Mouse (Mus musculus) cerebellum, adult 2 months (tissue): ENCODE data around the gene Abi3. TPM values are rescaled to one million over a fixed set of nuclear protein-coding genes. Genes with fewer than 3 reads are reported as not detected.

Experiments used
- DNase-seq, 2 experiments: peaks; one replicate each; pipeline ENCODE4 v3.0.0; 2021
- H3K27ac ChIP-seq: fragments of 200-500 bp; 2 replicates; pipeline ENCODE4 v1.5.1; 2012; ENCODE audit warnings: low read length, control low read depth, inconsistent platforms; ENCODE audit not compliant: insufficient read depth
- H3K27me3 ChIP-seq: fragments of 200-500 bp; 2 replicates; pipeline ENCODE4 v1.6.1; 2012; ENCODE audit warnings: inconsistent platforms, mild to moderate bottlenecking, low read length, moderate library complexity; ENCODE audit not compliant: control insufficient read depth, insufficient read depth
- H3K4me1 ChIP-seq: fragments of 200-500 bp; 2 replicates; pipeline ENCODE4 v1.6.1; 2011; ENCODE audit warnings: low read length; ENCODE audit not compliant: control insufficient read depth, insufficient read depth
- H3K4me3 ChIP-seq: fragments of 200-500 bp; replicated peaks from 2 replicates; pipeline ENCODE3; 2011; ENCODE audit warnings: mild to moderate bottlenecking, low read depth, low read length, control low read depth; ENCODE audit not compliant: insufficient read depth
- CTCF ChIP-seq: fragments of 200-500 bp; IDR thresholded peaks from 2 replicates; pipeline ENCODE4 v1.5.1; 2011; ENCODE audit warnings: low read depth, mild to moderate bottlenecking, control low read depth, low read length, moderate library complexity, borderline replicate concordance; ENCODE audit not compliant: insufficient read depth
- POLR2A ChIP-seq: fragments of 200-500 bp; IDR thresholded peaks from 2 replicates; pipeline ENCODE4 v1.6.1; 2011; ENCODE audit warnings: low read length, control low read depth, borderline replicate concordance; ENCODE audit not compliant: insufficient read depth
- WGBS: fragments of 180-500 bp; shearing (Covaris S2); methylation state at CpG from one replicate; pipeline ENCODE4 v1.1.7; 2018; 5-methylcytosine and 5-hydroxymethylcytosine counted together
- polyA plus RNA-seq: library from polyadenylated mRNA; depleted of rRNA; stranded (reverse); fragments of >200 nt; gene quantifications from 2 replicates; pipeline ENCODE4 v1.2.3, GENCODE M21; 2012

The Abi3 gene
- polyA plus RNA-seq, 1 experiment = 3.2 TPM

DNA sequence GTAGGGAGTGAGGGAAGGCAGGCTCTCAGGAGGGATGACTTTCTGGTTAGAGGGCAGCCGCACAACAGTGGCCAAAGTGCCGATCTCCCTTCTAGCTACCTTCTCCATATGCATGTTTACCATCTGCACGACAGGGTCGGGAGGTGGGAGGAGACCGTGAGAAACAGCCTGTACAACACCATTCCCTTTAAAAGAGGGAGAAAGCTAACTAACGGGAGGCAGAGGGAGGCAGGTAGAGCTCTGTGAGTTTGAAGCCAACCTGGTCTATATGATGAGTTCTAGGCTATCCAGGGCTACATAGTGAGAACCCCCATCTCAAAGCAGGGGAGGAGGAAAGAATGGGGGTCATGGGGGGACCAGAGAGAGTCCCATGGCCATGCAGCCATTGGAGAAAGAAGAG is 6.4 kb downstream of the Abi3 start:
- no peak for DNase-seq
- Histone ChIP-seq H3K27ac (no peak overlapping the region), H3K4me1 (peaks cover 36% of the 10 kb centered on the region), H3K4me3 (no peak overlapping the region), H3K27me3 (no peaks in the 10 kb centered on the region)
- no peak for TF ChIP-seq POLR2A
- TF ChIP-seq CTCF = no peak
- WGBS = 65% methylated on average over 6 of the region's 6 CpGs

DNA sequence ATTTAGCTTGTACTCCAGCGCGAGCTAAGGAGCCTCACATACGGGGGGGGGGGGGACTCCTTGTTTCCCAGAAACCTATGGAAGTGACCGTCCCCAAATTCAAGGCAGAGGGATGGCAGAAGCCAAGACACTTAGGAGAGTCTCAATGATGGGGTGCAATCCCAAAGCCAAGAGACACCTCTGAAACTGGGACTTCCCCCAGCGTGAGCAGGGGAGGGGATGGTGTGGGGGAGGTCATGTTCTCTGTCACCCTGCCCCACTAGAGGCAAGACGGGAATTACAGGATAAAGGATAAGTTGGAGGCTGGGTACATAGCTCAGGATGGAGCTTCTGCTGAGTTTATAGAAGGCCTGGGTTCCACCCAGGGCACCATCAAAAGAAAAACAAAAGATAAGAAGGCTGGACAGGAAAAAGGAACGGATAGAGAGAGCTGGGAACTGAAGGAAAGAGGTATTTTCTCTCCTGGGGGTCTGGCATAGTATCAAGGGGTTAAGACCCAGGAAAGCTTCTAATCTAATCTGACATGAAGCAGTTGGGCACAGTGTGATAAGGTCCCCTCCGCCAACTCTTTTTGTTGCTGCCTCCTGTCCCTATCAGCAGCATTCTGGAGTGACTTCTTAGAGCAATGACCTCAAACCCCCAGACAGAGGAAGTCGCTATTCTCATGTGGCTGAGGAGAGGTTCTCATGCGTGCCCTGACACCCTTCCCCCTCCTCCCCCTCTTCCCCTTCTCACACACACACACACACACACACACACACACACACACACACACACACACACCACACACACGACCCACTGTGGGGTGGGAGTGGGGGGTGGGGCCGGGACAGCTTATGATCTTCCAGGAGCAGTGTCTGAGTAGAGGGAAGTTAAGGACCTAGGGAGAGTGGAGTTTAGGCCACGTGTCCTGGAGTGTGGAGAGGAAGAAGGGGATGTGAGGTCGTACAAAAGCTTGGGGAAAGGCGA is 7.2 kb downstream of the Abi3 start:
- Histone ChIP-seq H3K4me1 (peaks cover 36% of the 10 kb centered on the region), H3K27ac (no peak overlapping the region), H3K4me3 (no peak overlapping the region), H3K27me3 (no peaks in the 10 kb centered on the region)
- no peak for TF ChIP-seq CTCF
- no peak for TF ChIP-seq POLR2A
- no peak for DNase-seq
- WGBS = 53% methylated on average over 15 of the region's 15 CpGs

GRCm38 (mm10) chr11:95834143-95834667 is 8.1 kb downstream of the Abi3 start:
- WGBS = 24% methylated on average over 22 of the region's 22 CpGs
- H3K4me3 ChIP-seq = no peak overlapping the region
- peaks cover 36% of the 10 kb centered on the region for H3K4me1 ChIP-seq
- no peak overlapping the region for H3K27ac ChIP-seq
- TF ChIP-seq CTCF = no peak
- DNase-seq = no peak
- no peaks in the 10 kb centered on the region for H3K27me3 ChIP-seq

DNA sequence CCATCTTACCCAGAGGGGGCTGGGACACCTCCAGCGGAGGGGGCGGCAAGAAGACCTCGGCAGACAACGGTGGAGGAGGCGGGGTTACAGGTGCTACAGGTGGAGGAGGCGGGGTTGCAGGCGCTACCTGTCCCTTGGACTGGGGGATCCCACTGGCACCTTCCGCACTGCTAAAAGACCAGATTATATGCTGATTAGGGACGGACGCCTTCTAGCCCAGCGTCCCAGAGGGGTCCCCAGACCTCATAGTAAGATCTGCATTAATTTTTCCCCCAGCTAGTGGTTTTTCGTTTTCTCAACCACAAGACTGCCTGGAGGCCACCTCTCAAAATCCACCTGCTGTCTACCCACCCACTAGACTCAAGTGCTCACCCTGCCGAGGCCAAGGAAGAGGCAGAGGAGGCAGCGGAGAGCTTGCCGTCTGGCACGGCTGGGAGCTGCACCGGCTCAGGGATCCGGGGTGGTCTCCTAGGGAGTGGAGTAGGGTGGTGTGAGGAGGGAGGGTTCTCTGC is 8.6 kb downstream of the Abi3 start:
- H3K27me3 ChIP-seq = no peaks in the 10 kb centered on the region
- H3K4me1 ChIP-seq = peaks cover 36% of the 10 kb centered on the region
- no peak overlapping the region for H3K4me3 ChIP-seq
- no peak overlapping the region for H3K27ac ChIP-seq
- 27% methylated on average over 18 of the region's 18 CpGs for WGBS
- DNase-seq = no peak
- TF ChIP-seq POLR2A = no peak
- no peak for TF ChIP-seq CTCF

- DNase-seq = no peak
- Histone ChIP-seq H3K27ac (no peak overlapping the region), H3K4me1 (peaks cover 36% of the 10 kb centered on the region), H3K4me3 (no peak overlapping the region), H3K27me3 (no peaks in the 10 kb centered on the region)
- no peak for TF ChIP-seq POLR2A
- no peak for TF ChIP-seq CTCF
- 28% methylated on average over 8 of the region's 8 CpGs for WGBS
Observed at GRCm38 (mm10) chr11:95833006-95833570, 9.2 kb downstream of the Abi3 start.

DNA sequence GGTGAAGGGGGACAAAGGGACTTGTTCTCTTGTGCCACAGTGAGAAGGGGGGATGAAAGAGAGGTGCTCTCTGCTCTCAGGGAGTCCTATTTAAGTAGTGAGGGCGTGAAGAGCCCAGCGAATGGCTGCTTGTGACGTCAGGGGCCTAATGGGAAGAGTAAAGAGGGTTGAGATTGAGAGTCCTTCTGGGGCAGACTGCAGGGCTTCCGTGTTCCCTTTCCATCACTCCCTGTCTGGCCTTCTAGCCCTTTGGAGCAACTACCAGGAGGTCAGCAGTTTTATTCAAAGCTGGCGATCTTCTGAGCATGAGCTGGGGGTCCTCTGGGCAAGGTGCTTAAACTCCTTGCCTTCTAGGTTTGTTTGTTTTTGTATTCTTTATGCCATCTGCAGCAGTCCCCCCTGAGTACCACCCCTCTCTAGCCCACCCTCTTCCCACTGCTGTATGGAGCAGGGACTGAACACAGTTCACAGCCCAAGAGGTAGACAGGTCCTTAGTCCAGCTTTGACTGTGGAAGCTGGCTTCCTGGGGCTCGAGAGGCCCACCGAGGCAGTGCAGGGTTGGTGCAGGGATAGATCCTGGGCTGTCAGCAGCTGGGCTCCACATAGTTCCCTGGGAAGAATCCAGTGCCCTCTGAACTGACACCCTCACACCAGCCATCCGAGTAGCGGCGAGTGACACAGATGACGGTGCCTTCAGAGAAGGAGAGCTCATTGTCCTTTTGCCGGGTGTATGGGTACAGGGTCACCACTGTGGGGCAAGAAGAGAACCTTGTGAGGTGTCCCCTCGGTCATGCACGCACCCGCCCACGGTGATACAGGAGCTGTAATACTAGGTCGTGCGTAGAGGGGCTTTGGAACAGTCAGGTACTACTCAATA is 9.9 kb downstream of the Abi3 start:
- no peaks in the 10 kb centered on the region for H3K27me3 ChIP-seq
- H3K27ac ChIP-seq = no peak overlapping the region
- WGBS = 59% methylated on average over 18 of the region's 18 CpGs
- H3K4me1 ChIP-seq = peaks cover 34% of the 10 kb centered on the region
- no peak for DNase-seq
- TF ChIP-seq CTCF (no peak), POLR2A (no peak)
- no peak overlapping the region for H3K4me3 ChIP-seq

- Histone ChIP-seq H3K4me3 (no peak overlapping the region), H3K4me1 (peaks cover 26% of the 10 kb centered on the region), H3K27ac (no peak overlapping the region), H3K27me3 (no peaks in the 10 kb centered on the region)
- no peak for DNase-seq
- 56% methylated on average over 15 of the region's 15 CpGs for WGBS
- TF ChIP-seq POLR2A = no peak
- TF ChIP-seq CTCF = no peak
Observed at GRCm38 (mm10) chr11:95831641-95832040, 10.6 kb downstream of the Abi3 start.
